Comparison of ENCODE assay signal across 19 mouse cellular contexts in the genomic region with DNA sequence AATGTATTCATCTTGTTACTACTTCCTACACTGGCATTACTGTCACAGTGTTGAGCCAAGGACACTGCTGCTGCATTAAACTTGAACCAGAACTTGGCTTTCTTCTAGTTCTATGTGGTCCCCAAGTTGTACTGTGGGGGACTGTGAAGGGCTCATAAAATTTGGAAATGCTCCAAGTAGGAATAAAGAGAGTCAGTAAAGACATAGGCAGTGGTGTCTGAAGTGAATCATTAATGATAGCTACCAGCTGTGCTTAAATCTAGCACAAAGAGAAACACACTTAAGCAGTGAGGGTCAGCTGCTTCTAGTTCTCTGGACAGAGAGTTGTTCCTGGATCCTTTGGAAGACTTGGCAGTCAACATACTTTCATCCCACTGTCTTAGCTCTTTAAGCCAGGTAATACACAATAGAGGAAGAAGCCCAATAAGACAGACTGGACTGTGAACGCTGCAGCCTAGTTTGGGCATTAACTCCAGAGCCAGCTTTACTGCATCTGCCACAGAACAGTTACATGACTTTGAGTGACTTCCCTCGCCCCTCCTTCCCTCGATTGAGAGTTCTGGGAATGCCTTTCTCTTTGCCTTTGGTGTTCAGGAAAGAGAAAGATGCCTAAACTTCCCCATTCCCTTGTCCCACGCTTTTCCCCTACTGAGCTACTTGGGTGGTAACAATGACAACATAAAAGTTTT.
DNase-seq lines count a peak whose midpoint lies in the region; ATAC-seq lines count a peak whose summit lies in the region.
"Had no signal": no experiment of that assay in that cellular context is flagged by ENCODE, and none has a peak within 500 bp of the region (broad histone marks: within the 10 kb centered on the region; RNA-seq: fewer than 3 reads in every experiment).

No protein-coding gene starts in this region.

- no peak overlapping the region for H3K4me2 ChIP-seq in kidney, embryonic 15.5 days
- H3K4me2 ChIP-seq in lung, embryonic 15.5 days = no peak overlapping the region
- H3K4me2 ChIP-seq in embryonic facial prominence, embryonic 15.5 days (replicated peaks) = no peak overlapping the region
- no peak overlapping the region for H3K4me2 ChIP-seq in stomach, embryonic 15.5 days
- H3K4me2 ChIP-seq: forebrain, embryonic 12.5 days; heart, embryonic 11.5 days; heart, embryonic 15.5 days; hindbrain, embryonic 13.5 days had no signal

- no peak overlapping the region for H3K9ac ChIP-seq in kidney, embryonic 15.5 days
- no peak overlapping the region for H3K9ac ChIP-seq in lung, embryonic 15.5 days
- no peak overlapping the region for H3K9ac ChIP-seq in embryonic facial prominence, embryonic 15.5 days
- no peak overlapping the region for H3K9ac ChIP-seq in stomach, embryonic 15.5 days
- H3K9ac ChIP-seq: forebrain, embryonic 12.5 days; heart, embryonic 15.5 days; hindbrain, embryonic 13.5 days had no signal

- WGBS in kidney, embryonic 15.5 days = 64% methylated on average over 4 of the region's 4 CpGs
- WGBS in lung, embryonic 15.5 days = 36% methylated on average over 4 of the region's 4 CpGs
- WGBS in embryonic facial prominence, embryonic 15.5 days = 64% methylated on average over 4 of the region's 4 CpGs
- 47% methylated on average over 4 of the region's 4 CpGs for WGBS in stomach, embryonic 15.5 days

- 0 out of 2 replicates have a peak, but pooled peaks have one; percentile 58 for ATAC-seq in kidney, embryonic 15.5 days (replicated peaks; ENCODE audit: low FRiP score)
- peak; percentile 85 for ATAC-seq in lung, embryonic 15.5 days (ENCODE audit: borderline replicate concordance, extremely low read depth, low FRiP score, low TSS enrichment)
- ATAC-seq in embryonic facial prominence, embryonic 15.5 days (ENCODE audit: insufficient number of reproducible peaks, low FRiP score, low TSS enrichment, low read depth) = peak; percentile 51; the same call in 1 of the 2 replicates
- ATAC-seq in stomach, embryonic 15.5 days (ENCODE audit: insufficient read depth, low FRiP score, low read depth) = peak; percentile 7; the same call in 1 of the 2 replicates
- ATAC-seq: forebrain, embryonic 16.5 days had no signal

- H3K4me3 ChIP-seq in kidney, embryonic 15.5 days (replicated peaks) = no peak overlapping the region
- H3K4me3 ChIP-seq in lung, embryonic 15.5 days = no peak overlapping the region
- H3K4me3 ChIP-seq in embryonic facial prominence, embryonic 15.5 days (replicated peaks) = no peak overlapping the region
- no peak overlapping the region for H3K4me3 ChIP-seq in stomach, embryonic 15.5 days (replicated peaks)
- H3K4me3 ChIP-seq: forebrain, embryonic 12.5 days; heart, adult 2 months; heart, embryonic 15.5 days; hindbrain, embryonic 13.5 days had no signal

- no peaks in the 10 kb centered on the region for H3K9me3 ChIP-seq in kidney, embryonic 15.5 days (replicated peaks)
- no peaks in the 10 kb centered on the region for H3K9me3 ChIP-seq in lung, embryonic 15.5 days
- no peaks in the 10 kb centered on the region for H3K9me3 ChIP-seq in embryonic facial prominence, embryonic 15.5 days (replicated peaks)
- no peaks in the 10 kb centered on the region for H3K9me3 ChIP-seq in stomach, embryonic 15.5 days
- H3K9me3 ChIP-seq: forebrain, embryonic 12.5 days; heart, embryonic 15.5 days; hindbrain, embryonic 13.5 days had no signal

- no peaks in the 10 kb centered on the region for H3K27me3 ChIP-seq in kidney, embryonic 15.5 days
- no peaks in the 10 kb centered on the region for H3K27me3 ChIP-seq in lung, embryonic 15.5 days
- no peaks in the 10 kb centered on the region for H3K27me3 ChIP-seq in embryonic facial prominence, embryonic 15.5 days
- H3K27me3 ChIP-seq in stomach, embryonic 15.5 days (replicated peaks) = no peaks in the 10 kb centered on the region
- H3K27me3 ChIP-seq: forebrain, embryonic 12.5 days; heart, embryonic 15.5 days; hindbrain, embryonic 13.5 days had no signal

- no peaks in the 10 kb centered on the region for H3K36me3 ChIP-seq in kidney, embryonic 15.5 days
- H3K36me3 ChIP-seq in lung, embryonic 15.5 days = no peaks in the 10 kb centered on the region
- H3K36me3 ChIP-seq in embryonic facial prominence, embryonic 15.5 days = no peaks in the 10 kb centered on the region
- no peaks in the 10 kb centered on the region for H3K36me3 ChIP-seq in stomach, embryonic 15.5 days
- H3K36me3 ChIP-seq: forebrain, embryonic 12.5 days; heart, embryonic 15.5 days; hindbrain, embryonic 13.5 days had no signal

- H3K27ac ChIP-seq in kidney, embryonic 15.5 days = no peak overlapping the region
- no peak overlapping the region; the same call in 1 of the 2 replicates for H3K27ac ChIP-seq in lung, embryonic 15.5 days
- H3K27ac ChIP-seq in embryonic facial prominence, embryonic 15.5 days (replicated peaks) = no peak overlapping the region
- no peak overlapping the region for H3K27ac ChIP-seq in stomach, embryonic 15.5 days
- H3K27ac ChIP-seq: forebrain, embryonic 12.5 days; heart, adult 2 months; heart, embryonic 15.5 days; hindbrain, embryonic 13.5 days had no signal

- no peaks in the 10 kb centered on the region for H3K4me1 ChIP-seq in kidney, embryonic 15.5 days
- peaks cover 6% of the 10 kb centered on the region; the same call in 1 of the 2 replicates for H3K4me1 ChIP-seq in lung, embryonic 15.5 days
- no peaks in the 10 kb centered on the region for H3K4me1 ChIP-seq in embryonic facial prominence, embryonic 15.5 days
- no peaks in the 10 kb centered on the region for H3K4me1 ChIP-seq in stomach, embryonic 15.5 days
- H3K4me1 ChIP-seq: forebrain, embryonic 12.5 days; heart, embryonic 15.5 days; hindbrain, embryonic 13.5 days had no signal

- no peak for DNase-seq in kidney, adult 18-20 months
- no peak for DNase-seq in lung, postnatal 10 days
- DNase-seq in adipocyte (ENCODE audit: low spot score) = no peak
- DNase-seq: adrenal gland, adult 8-10 months; adrenal gland, postnatal 36 days; cerebellum, adult 2 months; cerebellum, postnatal 10 days; gastrocnemius, postnatal 14 days; heart, adult 2 months; heart, postnatal 14 days had no signal

Comparison
In these comparisons a context has a peak if more than half of its experiments do, and no peak if none do; other contexts are left out.
1. ATAC-seq: peak in every context shown above with its lines; median percentile 85 in lung, embryonic 15.5 days; 58 in kidney, embryonic 15.5 days; 51 in embryonic facial prominence, embryonic 15.5 days; 7 in stomach, embryonic 15.5 days.